Mouse (Mus musculus): ENCODE results near the gene Gm3448.
"Not testable (repeated sequence)": the region's sequence is repeated elsewhere in the genome, so short reads cannot be mapped to it uniquely, and the experiment has no call there.

DNA sequence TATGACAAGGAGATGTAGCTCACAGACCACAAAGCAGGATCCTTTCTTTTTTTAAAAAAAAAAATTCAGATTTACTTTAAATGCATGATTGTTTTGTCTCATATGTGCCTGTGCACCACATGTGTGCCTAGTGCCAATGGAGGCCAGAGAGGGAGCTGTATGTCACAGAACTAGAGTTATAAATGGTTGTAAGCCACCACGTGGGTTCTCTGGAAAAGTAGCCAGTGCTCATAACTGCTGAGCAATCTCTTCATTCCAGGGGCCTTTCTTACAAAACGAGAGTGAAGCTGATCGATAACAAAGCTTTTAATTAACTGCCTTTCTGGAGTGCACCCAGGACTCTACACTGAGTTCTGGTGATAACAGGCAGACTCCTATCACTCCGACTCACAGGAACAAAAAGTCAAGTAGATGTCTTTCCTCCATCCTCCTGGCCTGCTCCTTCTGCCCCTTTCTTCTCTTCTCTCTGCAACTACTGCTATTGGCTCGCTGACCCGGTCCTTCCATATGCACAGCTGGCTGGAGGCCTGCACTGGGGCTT, 72.9 kb downstream of the Gm3448 start:
- not testable (repeated sequence) for TF ChIP-seq POLR2A (IDR thresholded peaks at IDR 0.05; ENCODE audit: low read depth, low read length); CTCF (IDR thresholded peaks at IDR 0.05; ENCODE audit: extremely low read depth, insufficient read depth, insufficient read length, insufficient replicate concordance)

Data from spleen, adult 2 months (tissue).